Mouse (Mus musculus) liver, postnatal 0 days (tissue): Measurements from ENCODE around the gene Cul5. TPM values are rescaled to one million over a fixed set of nuclear protein-coding genes. Genes with fewer than 3 reads are reported as not detected.

Source experiments
- ATAC-seq: fragments of 200-750 bp; cut with Nextera tagmentation; 2 replicates; pipeline ENCODE4 v1.8.0; 2017; ENCODE audit warnings: mild to moderate bottlenecking, moderate library complexity
- DNase-seq: peaks from one replicate; pipeline ENCODE4 v3.0.0-alpha.2; 2016
- H3K27ac ChIP-seq: fragments of 300-500 bp; sonication (generic); 2 replicates; pipeline ENCODE4 v1.5.1; 2014; ENCODE audit warnings: antibody characterized with exemption, moderate library complexity, mild to moderate bottlenecking, low read depth
- H3K27me3 ChIP-seq: fragments of 300-500 bp; sonication (generic); 2 replicates; pipeline ENCODE4 v1.6.1; 2014; ENCODE audit warnings: low read length, control low read depth, mixed read lengths; ENCODE audit not compliant: insufficient read depth
- H3K36me3 ChIP-seq: fragments of 300-500 bp; sonication (generic); replicated peaks from 2 replicates; pipeline ENCODE4 v1.6.1; 2014; ENCODE audit warnings: mild to moderate bottlenecking, control low read depth, low read length, moderate library complexity, mixed read lengths; ENCODE audit not compliant: insufficient read depth
- H3K4me1 ChIP-seq: fragments of 300-500 bp; sonication (generic); 2 replicates; pipeline ENCODE4 v1.6.1; 2014; ENCODE audit warnings: antibody characterized with exemption, mild to moderate bottlenecking, control low read depth; ENCODE audit not compliant: insufficient read depth
- H3K4me2 ChIP-seq: fragments of 300-500 bp; sonication (generic); 2 replicates; pipeline ENCODE4 v1.6.1; 2014; ENCODE audit warnings: low read depth, mild to moderate bottlenecking, low read length, moderate library complexity, mixed read lengths
- H3K4me3 ChIP-seq: fragments of 300-500 bp; sonication (generic); 2 replicates; pipeline ENCODE4 v1.5.1; 2014; ENCODE audit warnings: low read depth, low read length
- H3K9ac ChIP-seq: fragments of 300-500 bp; sonication (generic); replicated peaks from 2 replicates; pipeline ENCODE4 v1.6.1; 2014; ENCODE audit warnings: mild to moderate bottlenecking, moderate library complexity
- H3K9me3 ChIP-seq: fragments of 300-500 bp; sonication (generic); 2 replicates; pipeline ENCODE4 v1.6.1; 2016; ENCODE audit warnings: mild to moderate bottlenecking, control low read depth, low read length, mixed read lengths
- CTCF ChIP-seq: sonication (generic); IDR thresholded peaks from 2 replicates; pipeline ENCODE4 v1.5.1; 2016; ENCODE audit warnings: antibody characterized with exemption, low read depth
- EP300 ChIP-seq: IDR thresholded peaks from 2 replicates; pipeline ENCODE4 v1.6.1; 2016; ENCODE audit warnings: antibody characterized with exemption, low read depth, mild to moderate bottlenecking
- WGBS: fragments of 180-500 bp; shearing (Covaris S2); extraction: QIAGEN DNeasy Blood & Tissue Kit; methylation state at CpG from one replicate; pipeline ENCODE4 v1.1.7; 2014; ENCODE audit not compliant: insufficient replicate concordance; 5-methylcytosine and 5-hydroxymethylcytosine counted together
- polyA plus RNA-seq: library from polyadenylated mRNA; unstranded; fragments of >200 nt; fragmentation: Nextera tagmentation; extraction: Ambion mirVana; gene quantifications from 2 replicates; pipeline ENCODE4 v1.2.1, GENCODE M21; 2015

The Cul5 gene
- polyA plus RNA-seq, 1 experiment from 2014 or later: 11.8 TPM

DNA sequence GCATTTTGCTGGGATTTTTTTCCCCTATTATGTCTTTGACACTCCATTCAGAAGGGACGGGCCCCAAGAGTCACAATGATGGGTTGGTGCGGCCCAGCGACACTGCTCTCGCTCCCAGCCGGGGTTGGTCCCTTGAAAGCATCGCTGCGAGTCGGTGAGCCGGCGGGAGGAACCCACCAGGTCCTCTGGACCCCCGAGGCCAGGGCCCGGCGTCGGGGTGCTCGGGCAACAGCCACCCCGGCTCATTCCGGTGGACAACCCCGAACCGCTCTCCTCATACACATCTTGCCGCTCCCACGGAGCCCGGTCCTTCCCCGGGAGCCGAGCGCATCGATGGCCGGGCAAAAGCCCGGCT is 3.2 kb downstream of the Cul5 start:
- no peaks in the 10 kb centered on the region for H3K36me3 ChIP-seq
- H3K27me3 ChIP-seq: no peaks in the 10 kb centered on the region
- peaks cover 23% of the 10 kb centered on the region for H3K4me1 ChIP-seq
- peak overlapping the region; percentile 99 for H3K9ac ChIP-seq
- H3K4me2 ChIP-seq: peak overlapping the region; percentile 91
- H3K27ac ChIP-seq: peak overlapping the region; percentile 94
- 2% methylated on average over 28 of the region's 28 CpGs for WGBS
- ATAC-seq (peak; percentile 4), DNase-seq (no peak)
- H3K9me3 ChIP-seq: no peaks in the 10 kb centered on the region
- peak overlapping the region; percentile 90 for H3K4me3 ChIP-seq
- TF ChIP-seq CTCF (no peak), EP300 (no peak)

DNA sequence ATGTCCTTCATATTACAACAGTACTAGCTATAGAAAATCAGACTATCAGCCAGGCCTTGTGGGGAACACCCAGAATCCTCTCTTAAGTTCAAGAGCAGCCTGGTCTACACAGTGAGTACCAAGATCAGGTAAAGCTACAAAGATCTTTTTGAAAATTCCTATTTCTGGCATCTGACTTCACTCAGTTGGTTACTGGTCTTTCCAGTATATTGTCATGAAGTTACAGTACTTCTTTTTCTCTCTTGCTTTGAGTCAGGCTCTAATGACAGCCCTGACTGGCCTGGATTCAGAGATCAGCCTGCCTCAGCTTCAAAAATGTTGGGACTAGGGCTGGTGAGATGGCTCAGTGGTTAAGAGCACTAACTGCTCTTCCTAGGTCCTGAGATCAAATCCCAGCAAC is 4.4 kb downstream of the Cul5 start:
- peak overlapping the region; percentile 91; the same call in 1 of the 2 replicates for H3K4me2 ChIP-seq
- H3K27me3 ChIP-seq: no peaks in the 10 kb centered on the region
- no peaks in the 10 kb centered on the region for H3K36me3 ChIP-seq
- no peak overlapping the region for H3K4me3 ChIP-seq
- DNase-seq (no peak), ATAC-seq (no peak)
- H3K9ac ChIP-seq: no peak overlapping the region; the same call in 1 of the 2 replicates
- H3K9me3 ChIP-seq: no peaks in the 10 kb centered on the region
- peaks cover 23% of the 10 kb centered on the region for H3K4me1 ChIP-seq
- no peak for TF ChIP-seq CTCF
- no peak for TF ChIP-seq EP300
- H3K27ac ChIP-seq: no peak overlapping the region

- H3K4me3 ChIP-seq: no peak overlapping the region
- H3K4me2 ChIP-seq: no peak overlapping the region
- H3K27me3 ChIP-seq: no peaks in the 10 kb centered on the region
- no peak for DNase-seq
- no peaks in the 10 kb centered on the region for H3K9me3 ChIP-seq
- no peaks in the 10 kb centered on the region for H3K36me3 ChIP-seq
- WGBS: 92% methylated on average over 2 of the region's 2 CpGs
- no peak overlapping the region for H3K27ac ChIP-seq
- H3K9ac ChIP-seq: no peak overlapping the region
- ATAC-seq: no peak
- no peak for TF ChIP-seq EP300
- peaks cover 23% of the 10 kb centered on the region for H3K4me1 ChIP-seq
These were observed 5.0 kb downstream of the Cul5 start for GRCm38 (mm10) chr9:53664819-53665218.

- WGBS: 91% methylated on average over 6 of the region's 6 CpGs
These were observed 35.0 kb downstream of the Cul5 start for GRCm38 (mm10) chr9:53634796-53635195.

GRCm38 (mm10) chr9:53615246-53615645 is 54.6 kb downstream of the Cul5 start:
- Histone ChIP-seq H3K4me3 (no peak overlapping the region), H3K27ac (no peak overlapping the region), H3K4me2 (no peak overlapping the region), H3K4me1 (no peaks in the 10 kb centered on the region), H3K9ac (no peak overlapping the region), H3K9me3 (no peaks in the 10 kb centered on the region), H3K36me3 (peaks cover 6% of the 10 kb centered on the region), H3K27me3 (no peaks in the 10 kb centered on the region)
- TF ChIP-seq EP300 (no peak), CTCF (no peak)
- ATAC-seq (no peak), DNase-seq (no peak)
- WGBS: 75% methylated on average over 8 of the region's 8 CpGs

More at GRCm38 (mm10) chr9:53634796-53635195, 35.0 kb downstream of the Cul5 start:
- no peak overlapping the region for H3K4me3 ChIP-seq
- no peak overlapping the region for H3K9ac ChIP-seq
- H3K36me3 ChIP-seq: peaks cover 42% of the 10 kb centered on the region
- ATAC-seq (no peak), DNase-seq (no peak)
- H3K27ac ChIP-seq: no peak overlapping the region
- TF ChIP-seq EP300: no peak
- no peak for TF ChIP-seq CTCF
- no peaks in the 10 kb centered on the region for H3K27me3 ChIP-seq
- H3K4me2 ChIP-seq: no peak overlapping the region
- no peaks in the 10 kb centered on the region for H3K4me1 ChIP-seq
- H3K9me3 ChIP-seq: no peaks in the 10 kb centered on the region

- Histone ChIP-seq H3K9ac (no peak overlapping the region), H3K4me2 (no peak overlapping the region), H3K4me3 (no peak overlapping the region), H3K9me3 (no peaks in the 10 kb centered on the region), H3K36me3 (peaks cover 4% of the 10 kb centered on the region; the same call in 1 of the 2 replicates), H3K4me1 (no peaks in the 10 kb centered on the region; the same call in 1 of the 2 replicates), H3K27me3 (no peaks in the 10 kb centered on the region), H3K27ac (no peak overlapping the region)
- WGBS: 70% methylated on average over 4 of the region's 4 CpGs
- ATAC-seq: no peak
- TF ChIP-seq CTCF (no peak), EP300 (no peak)
- no peak for DNase-seq
These were observed 55.5 kb downstream of the Cul5 start for GRCm38 (mm10) chr9:53614286-53614685.
